Mouse (Mus musculus) hindbrain, embryonic 15.5 days (tissue): ENCODE results near the gene Srgap1. TPM values are rescaled to one million over a fixed set of nuclear protein-coding genes. Genes with fewer than 3 reads are reported as not detected.

Experiments
- ATAC-seq: fragments of 200-750 bp; cut with Nextera tagmentation; 2 replicates; pipeline ENCODE4 v1.8.0; 2017; ENCODE audit warnings: low read depth, moderate number of reproducible peaks, moderate TSS enrichment; ENCODE audit not compliant: low FRiP score
- H3K27ac ChIP-seq: fragments of 300-500 bp; sonication (generic); replicated peaks from 2 replicates; pipeline ENCODE4 v1.5.1; 2015; ENCODE audit warnings: mild to moderate bottlenecking, inconsistent platforms
- H3K27me3 ChIP-seq: fragments of 300-500 bp; sonication (generic); 2 replicates; pipeline ENCODE4 v1.6.1; 2015; ENCODE audit warnings: control low read depth, inconsistent platforms
- H3K36me3 ChIP-seq: fragments of 300-500 bp; sonication (generic); 2 replicates; pipeline ENCODE4 v1.6.1; 2015; ENCODE audit warnings: control low read depth, inconsistent platforms
- H3K4me1 ChIP-seq: fragments of 300-500 bp; sonication (generic); replicated peaks from 2 replicates; pipeline ENCODE4 v1.6.1; 2015; ENCODE audit warnings: control low read depth, inconsistent platforms
- H3K4me2 ChIP-seq: fragments of 300-500 bp; sonication (generic); 2 replicates; pipeline ENCODE4 v1.6.1; 2015; ENCODE audit warnings: moderate library complexity, mild to moderate bottlenecking, inconsistent platforms
- H3K4me3 ChIP-seq: fragments of 300-500 bp; sonication (generic); 2 replicates; pipeline ENCODE4 v1.5.1; 2015; ENCODE audit warnings: mild to moderate bottlenecking, inconsistent platforms
- H3K9ac ChIP-seq: fragments of 300-500 bp; sonication (generic); 2 replicates; pipeline ENCODE4 v1.6.1; 2015; ENCODE audit warnings: inconsistent platforms
- H3K9me3 ChIP-seq: fragments of 300-500 bp; sonication (generic); 2 replicates; pipeline ENCODE4 v1.6.1; 2016; ENCODE audit warnings: control low read depth, inconsistent platforms
- WGBS: fragments of 180-500 bp; shearing (Covaris S2); methylation state at CpG from one replicate; pipeline ENCODE4 v1.1.7; 2015; 5-methylcytosine and 5-hydroxymethylcytosine counted together
- polyA plus RNA-seq: library from polyadenylated mRNA; unstranded; fragments of >200 nt; fragmentation: Nextera tagmentation; extraction: Ambion mirVana; gene quantifications from 2 replicates; pipeline ENCODE4 v1.2.1, GENCODE M21; 2015

Srgap1 gene
- polyA plus RNA-seq, 1 experiment from 2014 or later = 38.2 TPM

GRCm38 (mm10) chr10:122040372-122040771, 6.7 kb downstream of the Srgap1 start:
- peaks cover 22% of the 10 kb centered on the region for H3K4me1 ChIP-seq
- no peak overlapping the region for H3K27ac ChIP-seq
- WGBS = 48% methylated on average over 4 of the region's 4 CpGs
- 0 out of 2 replicates have a peak, but pooled peaks cover 3% of the 10 kb centered on the region for H3K36me3 ChIP-seq
- no peak overlapping the region for H3K4me2 ChIP-seq
- no peak for ATAC-seq
- H3K9me3 ChIP-seq = no peaks in the 10 kb centered on the region
- no peak overlapping the region for H3K9ac ChIP-seq
- H3K4me3 ChIP-seq = no peak overlapping the region
- H3K27me3 ChIP-seq = no peaks in the 10 kb centered on the region

DNA sequence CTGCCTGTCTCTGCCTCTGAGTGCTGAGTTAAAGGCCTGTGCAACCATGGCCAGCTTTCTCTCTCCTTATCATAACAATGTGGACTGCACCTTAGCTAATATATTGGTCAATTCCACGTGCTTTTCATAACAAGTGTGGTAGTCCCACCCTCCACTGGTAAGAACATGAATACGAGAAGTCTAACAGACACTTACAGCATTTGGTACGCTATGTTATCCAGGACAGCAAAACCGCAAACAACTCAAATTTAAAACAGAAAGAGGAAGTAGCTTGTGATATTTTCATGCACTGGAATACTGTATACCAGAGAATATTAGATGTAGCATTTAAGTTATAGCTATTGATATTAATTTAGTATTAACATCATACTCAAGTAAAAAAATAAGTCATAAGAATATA, 7.5 kb downstream of the Srgap1 start:
- Histone ChIP-seq H3K27ac (no peak overlapping the region), H3K4me1 (peaks cover 15% of the 10 kb centered on the region), H3K9ac (no peak overlapping the region), H3K27me3 (no peaks in the 10 kb centered on the region), H3K9me3 (no peaks in the 10 kb centered on the region), H3K4me3 (no peak overlapping the region), H3K36me3 (0 out of 2 replicates have a peak, but pooled peaks cover 3% of the 10 kb centered on the region), H3K4me2 (no peak overlapping the region)
- ATAC-seq = no peak
- 93% methylated on average over 4 of the region's 4 CpGs for WGBS

- H3K9me3 ChIP-seq = no peaks in the 10 kb centered on the region
- H3K4me3 ChIP-seq = no peak overlapping the region
- H3K4me1 ChIP-seq = peaks cover 11% of the 10 kb centered on the region; the same call in 1 of the 2 replicates
- H3K27ac ChIP-seq = no peak overlapping the region
- no peaks in the 10 kb centered on the region for H3K27me3 ChIP-seq
- H3K4me2 ChIP-seq = no peak overlapping the region
- 0 out of 2 replicates have a peak, but pooled peaks cover 3% of the 10 kb centered on the region for H3K36me3 ChIP-seq
- 61% methylated on average over 3 of the region's 3 CpGs for WGBS
- peak; percentile 62; the same call in 1 of the 2 replicates for ATAC-seq
- H3K9ac ChIP-seq = no peak overlapping the region
Measured at GRCm38 (mm10) chr10:122038554-122038953, 8.6 kb downstream of the Srgap1 start.

- H3K4me1 ChIP-seq = 0 out of 2 replicates have a peak, but pooled peaks cover 3% of the 10 kb centered on the region
- H3K9ac ChIP-seq = no peak overlapping the region
- no peak overlapping the region for H3K27ac ChIP-seq
- ATAC-seq = no peak
- no peaks in the 10 kb centered on the region for H3K9me3 ChIP-seq
- H3K4me3 ChIP-seq = no peak overlapping the region
- no peak overlapping the region for H3K4me2 ChIP-seq
- WGBS = 82% methylated on average over 5 of the region's 5 CpGs
- H3K36me3 ChIP-seq = 0 out of 2 replicates have a peak, but pooled peaks cover 3% of the 10 kb centered on the region
- no peaks in the 10 kb centered on the region for H3K27me3 ChIP-seq
Measured at GRCm38 (mm10) chr10:122033271-122033670, 13.8 kb downstream of the Srgap1 start.

DNA sequence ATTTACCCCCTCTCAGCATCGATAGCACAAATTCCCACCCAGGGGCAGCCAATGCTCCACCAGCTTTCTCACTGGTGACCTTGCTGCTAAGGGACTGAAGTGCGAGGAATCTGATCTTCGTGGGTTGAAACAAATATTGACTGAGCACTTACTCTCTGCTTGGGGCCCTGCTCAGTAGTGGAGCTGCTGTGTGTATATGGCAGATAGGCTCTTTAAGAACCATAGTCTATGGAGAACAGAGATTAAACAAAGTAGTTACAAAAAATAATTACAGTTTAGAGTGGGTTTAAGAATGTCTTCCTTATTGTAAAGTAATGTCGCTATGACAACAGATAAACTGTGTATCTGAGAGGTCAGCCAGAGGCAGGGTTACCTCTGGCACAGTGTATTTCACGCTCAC, 16.7 kb downstream of the Srgap1 start:
- Histone ChIP-seq H3K9me3 (no peaks in the 10 kb centered on the region), H3K27ac (no peak overlapping the region), H3K4me1 (0 out of 2 replicates have a peak, but pooled peaks cover 3% of the 10 kb centered on the region), H3K9ac (no peak overlapping the region), H3K27me3 (no peaks in the 10 kb centered on the region), H3K4me3 (no peak overlapping the region), H3K4me2 (no peak overlapping the region), H3K36me3 (no peaks in the 10 kb centered on the region)
- no peak for ATAC-seq
- 85% methylated on average over 5 of the region's 5 CpGs for WGBS

GRCm38 (mm10) chr10:122029738-122030137, 17.4 kb downstream of the Srgap1 start:
- Histone ChIP-seq H3K4me3 (no peak overlapping the region), H3K9me3 (no peaks in the 10 kb centered on the region), H3K36me3 (no peaks in the 10 kb centered on the region), H3K4me1 (0 out of 2 replicates have a peak, but pooled peaks cover 3% of the 10 kb centered on the region), H3K9ac (no peak overlapping the region), H3K4me2 (no peak overlapping the region), H3K27ac (no peak overlapping the region), H3K27me3 (no peaks in the 10 kb centered on the region)
- ATAC-seq = no peak
- 82% methylated on average over 7 of the region's 7 CpGs for WGBS

GRCm38 (mm10) chr10:122025198-122025597, 21.9 kb downstream of the Srgap1 start:
- ATAC-seq = no peak
- no peak overlapping the region for H3K9ac ChIP-seq
- 97% methylated on average over 6 of the region's 6 CpGs for WGBS

GRCm38 (mm10) chr10:122020906-122021305, 26.2 kb downstream of the Srgap1 start:
- H3K9me3 ChIP-seq = no peaks in the 10 kb centered on the region
- no peak overlapping the region for H3K9ac ChIP-seq
- ATAC-seq = no peak
- WGBS = 95% methylated on average over 5 of the region's 5 CpGs
- peaks cover 24% of the 10 kb centered on the region for H3K4me1 ChIP-seq
- H3K27me3 ChIP-seq = no peaks in the 10 kb centered on the region
- H3K4me3 ChIP-seq = no peak overlapping the region
- H3K4me2 ChIP-seq = no peak overlapping the region
- no peak overlapping the region for H3K27ac ChIP-seq
- H3K36me3 ChIP-seq = peaks cover 12% of the 10 kb centered on the region; the same call in 1 of the 2 replicates

More at GRCm38 (mm10) chr10:122025198-122025597, 21.9 kb downstream of the Srgap1 start:
- H3K27me3 ChIP-seq = no peaks in the 10 kb centered on the region
- H3K36me3 ChIP-seq = peaks cover 12% of the 10 kb centered on the region; the same call in 1 of the 2 replicates
- H3K4me1 ChIP-seq = 0 out of 2 replicates have a peak, but pooled peaks cover 4% of the 10 kb centered on the region
- no peak overlapping the region for H3K4me3 ChIP-seq
- H3K4me2 ChIP-seq = no peak overlapping the region
- H3K27ac ChIP-seq = no peak overlapping the region
- H3K9me3 ChIP-seq = no peaks in the 10 kb centered on the region

GRCm38 (mm10) chr10:122020255-122020654, 26.9 kb downstream of the Srgap1 start:
- H3K9me3 ChIP-seq = no peaks in the 10 kb centered on the region
- no peak overlapping the region for H3K27ac ChIP-seq
- no peaks in the 10 kb centered on the region for H3K27me3 ChIP-seq
- no peak for ATAC-seq
- peaks cover 12% of the 10 kb centered on the region; the same call in 1 of the 2 replicates for H3K36me3 ChIP-seq
- H3K4me2 ChIP-seq = no peak overlapping the region
- H3K4me3 ChIP-seq = no peak overlapping the region
- H3K9ac ChIP-seq = no peak overlapping the region
- peaks cover 24% of the 10 kb centered on the region for H3K4me1 ChIP-seq
- WGBS = 86% methylated on average over 5 of the region's 5 CpGs

GRCm38 (mm10) chr10:122018594-122019048, 28.5 kb downstream of the Srgap1 start:
- H3K27me3 ChIP-seq = no peaks in the 10 kb centered on the region
- peak; percentile 73 for ATAC-seq
- 37% methylated on average over 10 of the region's 10 CpGs for WGBS
- no peak overlapping the region for H3K9ac ChIP-seq
- H3K4me2 ChIP-seq = no peak overlapping the region
- no peak overlapping the region for H3K4me3 ChIP-seq
- H3K36me3 ChIP-seq = peaks cover under 1% of the 10 kb centered on the region; the same call in 1 of the 2 replicates
- H3K4me1 ChIP-seq = peaks cover 28% of the 10 kb centered on the region
- no peaks in the 10 kb centered on the region for H3K9me3 ChIP-seq
- peak overlapping the region; percentile 37 for H3K27ac ChIP-seq

DNA sequence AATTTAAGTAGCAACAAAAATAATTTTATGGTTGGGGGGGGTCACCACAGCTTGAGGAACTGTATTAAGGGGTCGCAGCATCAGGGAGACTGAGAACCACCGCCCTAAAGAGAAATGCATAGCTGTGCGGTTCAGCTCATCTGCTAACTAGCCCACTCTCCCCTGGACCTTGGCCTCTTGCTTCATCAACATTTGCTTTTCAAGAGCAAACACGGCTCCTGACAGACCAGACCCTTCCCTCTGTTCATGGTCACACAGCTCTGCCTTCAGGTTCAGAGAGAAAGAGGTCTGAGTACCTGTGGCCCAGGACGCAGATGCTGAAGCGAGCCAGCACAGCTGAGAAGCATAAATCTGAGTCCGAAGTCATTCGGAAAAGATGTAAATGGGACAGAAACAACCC, 29.4 kb downstream of the Srgap1 start:
- no peak overlapping the region for H3K4me2 ChIP-seq
- H3K9ac ChIP-seq = no peak overlapping the region
- peaks cover 28% of the 10 kb centered on the region for H3K4me1 ChIP-seq
- no peaks in the 10 kb centered on the region for H3K27me3 ChIP-seq
- H3K4me3 ChIP-seq = no peak overlapping the region
- no peaks in the 10 kb centered on the region for H3K36me3 ChIP-seq
- 87% methylated on average over 8 of the region's 8 CpGs for WGBS
- ATAC-seq = no peak
- no peaks in the 10 kb centered on the region for H3K9me3 ChIP-seq
- no peak overlapping the region for H3K27ac ChIP-seq

DNA sequence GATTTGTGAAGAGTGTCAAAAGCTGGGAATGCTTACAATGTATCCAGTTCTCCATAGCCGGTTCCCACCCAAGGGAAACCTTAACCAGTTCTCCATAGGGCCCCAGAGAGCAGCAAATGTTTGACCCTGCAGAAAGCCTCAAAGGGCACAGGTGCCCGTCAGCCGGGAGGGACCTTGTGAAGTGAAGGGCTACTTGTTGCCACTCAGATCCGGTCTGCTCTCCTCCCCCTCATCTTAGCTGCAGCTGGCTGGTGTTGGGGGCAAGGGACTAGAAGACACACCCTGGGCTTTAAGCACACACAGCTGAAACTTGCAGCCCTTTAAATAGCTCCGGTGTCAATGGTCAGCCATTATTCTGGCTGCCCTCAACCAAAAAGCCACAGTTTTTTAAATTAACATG, 30.1 kb downstream of the Srgap1 start:
- no peak for ATAC-seq
- no peaks in the 10 kb centered on the region for H3K9me3 ChIP-seq
- H3K27me3 ChIP-seq = no peaks in the 10 kb centered on the region
- no peaks in the 10 kb centered on the region for H3K36me3 ChIP-seq
- H3K9ac ChIP-seq = no peak overlapping the region
- 78% methylated on average over 5 of the region's 5 CpGs for WGBS
- H3K4me2 ChIP-seq = no peak overlapping the region
- peaks cover 28% of the 10 kb centered on the region for H3K4me1 ChIP-seq
- H3K27ac ChIP-seq = no peak overlapping the region
- no peak overlapping the region for H3K4me3 ChIP-seq

- ATAC-seq = no peak
- no peak overlapping the region for H3K4me2 ChIP-seq
- 95% methylated on average over 3 of the region's 3 CpGs for WGBS
Measured at GRCm38 (mm10) chr10:122016631-122017030, 30.5 kb downstream of the Srgap1 start.

More at GRCm38 (mm10) chr10:122016631-122017030, 30.5 kb downstream of the Srgap1 start:
- Histone ChIP-seq H3K27me3 (no peaks in the 10 kb centered on the region), H3K9me3 (no peaks in the 10 kb centered on the region), H3K36me3 (no peaks in the 10 kb centered on the region), H3K4me1 (peaks cover 28% of the 10 kb centered on the region), H3K27ac (no peak overlapping the region), H3K9ac (no peak overlapping the region), H3K4me3 (no peak overlapping the region)
